Mouse (Mus musculus) liver, embryonic 12.5 days (tissue): ENCODE measurements at regions not wholly inside any gene's neighbourhood (a gene's known extent, or its start where the extent isn't known, plus 50 kb on each side); places are given as distances from the start of the nearest gene placed in this dataset.

Experiments
- ATAC-seq: fragments of 200-750 bp; cut with Nextera tagmentation; 2 replicates; pipeline ENCODE4 v1.8.0; 2017; ENCODE audit warnings: moderate number of reproducible peaks, mild to moderate bottlenecking, moderate library complexity
- H3K27ac ChIP-seq: fragments of 300-500 bp; sonication (generic); 2 replicates; pipeline ENCODE4 v1.5.1; 2016; ENCODE audit warnings: mild to moderate bottlenecking
- H3K27me3 ChIP-seq: fragments of 300-500 bp; sonication (generic); replicated peaks from 2 replicates; pipeline ENCODE4 v1.6.1; 2016; ENCODE audit warnings: mild to moderate bottlenecking, moderate library complexity
- H3K36me3 ChIP-seq: fragments of 300-500 bp; sonication (generic); 2 replicates; pipeline ENCODE4 v1.6.1; 2016; ENCODE audit warnings: mild to moderate bottlenecking, moderate library complexity
- H3K4me1 ChIP-seq: fragments of 300-500 bp; sonication (generic); 2 replicates; pipeline ENCODE4 v1.6.1; 2016
- H3K4me2 ChIP-seq: fragments of 300-500 bp; sonication (generic); 2 replicates; pipeline ENCODE4 v1.6.1; 2016; ENCODE audit warnings: mild to moderate bottlenecking, moderate library complexity
- H3K4me3 ChIP-seq: fragments of 300-500 bp; sonication (generic); 2 replicates; pipeline ENCODE4 v1.5.1; 2016; ENCODE audit warnings: mild to moderate bottlenecking, moderate library complexity
- H3K9ac ChIP-seq: fragments of 300-500 bp; sonication (generic); 2 replicates; pipeline ENCODE4 v1.6.1; 2016; ENCODE audit warnings: mild to moderate bottlenecking, moderate library complexity
- H3K9me3 ChIP-seq: fragments of 300-500 bp; sonication (generic); replicated peaks from 2 replicates; pipeline ENCODE4 v1.6.1; 2016; ENCODE audit warnings: mild to moderate bottlenecking, moderate library complexity
- WGBS: fragments of 180-500 bp; shearing (Covaris S2); methylation state at CpG from one replicate; pipeline ENCODE4 v1.1.7; 2016; ENCODE audit not compliant: insufficient replicate concordance; 5-methylcytosine and 5-hydroxymethylcytosine counted together

- 44% methylated on average over 2 of the region's 2 CpGs for WGBS
- Histone ChIP-seq H3K4me3 (no peak overlapping the region), H3K36me3 (no peaks in the 10 kb centered on the region), H3K4me1 (no peaks in the 10 kb centered on the region), H3K4me2 (no peak overlapping the region), H3K9me3 (no peaks in the 10 kb centered on the region), H3K27ac (no peak overlapping the region), H3K9ac (no peak overlapping the region), H3K27me3 (no peaks in the 10 kb centered on the region)
- no peak for ATAC-seq
Measured at GRCm38 (mm10) chr4:56193365-56193764, 546.5 kb upstream of the Gm26657 start.

- Histone ChIP-seq H3K36me3 (no peaks in the 10 kb centered on the region), H3K9me3 (no peaks in the 10 kb centered on the region), H3K4me3 (no peak overlapping the region), H3K4me2 (no peak overlapping the region), H3K9ac (no peak overlapping the region), H3K27ac (no peak overlapping the region), H3K27me3 (no peaks in the 10 kb centered on the region), H3K4me1 (no peaks in the 10 kb centered on the region)
- WGBS = 69% methylated on average over 5 of the region's 5 CpGs
- ATAC-seq = no peak
Measured at GRCm38 (mm10) chr4:56192516-56192915, 547.4 kb upstream of the Gm26657 start.

- no peak overlapping the region for H3K4me3 ChIP-seq
- no peaks in the 10 kb centered on the region for H3K4me1 ChIP-seq
- no peak overlapping the region for H3K4me2 ChIP-seq
- no peak for ATAC-seq
- H3K36me3 ChIP-seq = no peaks in the 10 kb centered on the region
- no peak overlapping the region for H3K9ac ChIP-seq
- 81% methylated on average over 5 of the region's 5 CpGs for WGBS
- H3K27me3 ChIP-seq = no peaks in the 10 kb centered on the region
- no peaks in the 10 kb centered on the region for H3K9me3 ChIP-seq
- no peak overlapping the region for H3K27ac ChIP-seq
Measured at GRCm38 (mm10) chr4:56179566-56179965, 560.3 kb upstream of the Gm26657 start.

GRCm38 (mm10) chr4:56178844-56179481 is 560.9 kb upstream of the Gm26657 start:
- ATAC-seq = no peak
- Histone ChIP-seq H3K36me3 (no peaks in the 10 kb centered on the region), H3K9ac (no peak overlapping the region), H3K9me3 (no peaks in the 10 kb centered on the region), H3K27me3 (no peaks in the 10 kb centered on the region), H3K4me2 (no peak overlapping the region), H3K4me1 (no peaks in the 10 kb centered on the region), H3K27ac (no peak overlapping the region), H3K4me3 (no peak overlapping the region)
- 71% methylated on average over 9 of the region's 9 CpGs for WGBS

- H3K27me3 ChIP-seq = no peaks in the 10 kb centered on the region
- no peak for ATAC-seq
- H3K9ac ChIP-seq = no peak overlapping the region
- H3K4me3 ChIP-seq = no peak overlapping the region
- no peak overlapping the region for H3K27ac ChIP-seq
- H3K4me2 ChIP-seq = no peak overlapping the region
- H3K9me3 ChIP-seq = no peaks in the 10 kb centered on the region
- 74% methylated on average over 3 of the region's 3 CpGs for WGBS
- H3K36me3 ChIP-seq = no peaks in the 10 kb centered on the region
- H3K4me1 ChIP-seq = no peaks in the 10 kb centered on the region
Measured at GRCm38 (mm10) chr4:56161257-56161594, 578.6 kb upstream of the Gm26657 start.

GRCm38 (mm10) chr4:56160551-56161256 is 579.2 kb upstream of the Gm26657 start:
- H3K4me1 ChIP-seq = no peaks in the 10 kb centered on the region
- no peaks in the 10 kb centered on the region for H3K9me3 ChIP-seq
- H3K4me2 ChIP-seq = no peak overlapping the region
- WGBS = 75% methylated on average over 13 of the region's 13 CpGs
- no peak overlapping the region for H3K9ac ChIP-seq
- H3K4me3 ChIP-seq = no peak overlapping the region
- H3K36me3 ChIP-seq = no peaks in the 10 kb centered on the region
- H3K27ac ChIP-seq = no peak overlapping the region
- H3K27me3 ChIP-seq = no peaks in the 10 kb centered on the region
- no peak for ATAC-seq

GRCm38 (mm10) chr4:56157521-56158065 is 582.3 kb upstream of the Gm26657 start:
- Histone ChIP-seq H3K27ac (no peak overlapping the region), H3K9me3 (no peaks in the 10 kb centered on the region), H3K4me3 (no peak overlapping the region), H3K4me1 (no peaks in the 10 kb centered on the region), H3K27me3 (no peaks in the 10 kb centered on the region), H3K4me2 (no peak overlapping the region), H3K9ac (no peak overlapping the region), H3K36me3 (no peaks in the 10 kb centered on the region)
- ATAC-seq = no peak
- 66% methylated on average over 3 of the region's 3 CpGs for WGBS

- WGBS = 59% methylated on average over 1 of the region's 1 CpGs
- ATAC-seq = no peak
Measured at GRCm38 (mm10) chr4:56150716-56151115, 589.2 kb upstream of the Gm26657 start.

GRCm38 (mm10) chr4:56143827-56144226 is 596.0 kb upstream of the Gm26657 start:
- no peaks in the 10 kb centered on the region for H3K27me3 ChIP-seq
- no peak overlapping the region for H3K4me3 ChIP-seq
- no peaks in the 10 kb centered on the region for H3K4me1 ChIP-seq
- H3K4me2 ChIP-seq = no peak overlapping the region
- 66% methylated on average over 2 of the region's 2 CpGs for WGBS
- no peak overlapping the region for H3K27ac ChIP-seq
- H3K9ac ChIP-seq = no peak overlapping the region
- H3K36me3 ChIP-seq = no peaks in the 10 kb centered on the region
- H3K9me3 ChIP-seq = no peaks in the 10 kb centered on the region
- ATAC-seq = no peak

More at GRCm38 (mm10) chr4:56150716-56151115, 589.2 kb upstream of the Gm26657 start:
- no peaks in the 10 kb centered on the region for H3K9me3 ChIP-seq
- no peak overlapping the region for H3K4me2 ChIP-seq
- no peak overlapping the region for H3K9ac ChIP-seq
- no peaks in the 10 kb centered on the region for H3K4me1 ChIP-seq
- H3K36me3 ChIP-seq = no peaks in the 10 kb centered on the region
- no peak overlapping the region for H3K4me3 ChIP-seq
- H3K27ac ChIP-seq = no peak overlapping the region
- no peaks in the 10 kb centered on the region for H3K27me3 ChIP-seq

- WGBS = 70% methylated on average over 3 of the region's 3 CpGs
- no peaks in the 10 kb centered on the region for H3K4me1 ChIP-seq
- no peak overlapping the region for H3K4me2 ChIP-seq
- H3K27ac ChIP-seq = no peak overlapping the region
- no peaks in the 10 kb centered on the region for H3K9me3 ChIP-seq
- H3K4me3 ChIP-seq = no peak overlapping the region
- no peaks in the 10 kb centered on the region for H3K27me3 ChIP-seq
- H3K9ac ChIP-seq = no peak overlapping the region
- no peak for ATAC-seq
- no peaks in the 10 kb centered on the region for H3K36me3 ChIP-seq
Measured at GRCm38 (mm10) chr4:56136837-56137236, 603.0 kb upstream of the Gm26657 start.

GRCm38 (mm10) chr4:56134350-56134749 is 602.1 kb upstream of the Klf4 start:
- no peaks in the 10 kb centered on the region for H3K9me3 ChIP-seq
- H3K4me1 ChIP-seq = no peaks in the 10 kb centered on the region
- no peak overlapping the region for H3K27ac ChIP-seq
- WGBS = 56% methylated on average over 5 of the region's 5 CpGs
- no peaks in the 10 kb centered on the region for H3K36me3 ChIP-seq
- H3K4me2 ChIP-seq = no peak overlapping the region
- no peaks in the 10 kb centered on the region for H3K27me3 ChIP-seq
- no peak overlapping the region for H3K9ac ChIP-seq
- ATAC-seq = no peak
- no peak overlapping the region for H3K4me3 ChIP-seq

- no peak overlapping the region for H3K4me3 ChIP-seq
- no peaks in the 10 kb centered on the region for H3K27me3 ChIP-seq
- 65% methylated on average over 8 of the region's 8 CpGs for WGBS
- ATAC-seq = no peak
- H3K9ac ChIP-seq = no peak overlapping the region
- no peaks in the 10 kb centered on the region for H3K9me3 ChIP-seq
- no peak overlapping the region for H3K4me2 ChIP-seq
- H3K27ac ChIP-seq = no peak overlapping the region
- H3K4me1 ChIP-seq = no peaks in the 10 kb centered on the region
- no peaks in the 10 kb centered on the region for H3K36me3 ChIP-seq
Measured at GRCm38 (mm10) chr4:56127730-56128482, 595.6 kb upstream of the Klf4 start.
